Mouse (Mus musculus) stomach, postnatal 0 days (tissue): ENCODE results near the gene Nupr1l. TPM values are rescaled to one million over a fixed set of nuclear protein-coding genes. Genes with fewer than 3 reads are reported as not detected.

Source experiments
- ATAC-seq: fragments of 200-750 bp; cut with Nextera tagmentation; 2 replicates; pipeline ENCODE4 v1.8.0; 2017; ENCODE audit not compliant: low FRiP score, low TSS enrichment
- DNase-seq: peaks from one replicate; pipeline ENCODE4 v3.0.0-alpha.2; 2016; ENCODE audit warnings: low spot score
- H3K27ac ChIP-seq: fragments of 300-500 bp; sonication (generic); replicated peaks from 2 replicates; pipeline ENCODE4 v1.5.1; 2014; ENCODE audit warnings: mild to moderate bottlenecking, control low read depth
- H3K27me3 ChIP-seq: fragments of 300-500 bp; sonication (generic); 2 replicates; pipeline ENCODE4 v1.6.1; 2014; ENCODE audit warnings: low read length; ENCODE audit not compliant: control insufficient read depth, insufficient read depth
- H3K36me3 ChIP-seq: fragments of 300-500 bp; sonication (generic); 2 replicates; pipeline ENCODE4 v1.6.1; 2014; ENCODE audit warnings: low read length, mixed read lengths; ENCODE audit not compliant: control insufficient read depth, insufficient read depth
- H3K4me1 ChIP-seq: fragments of 300-500 bp; sonication (generic); replicated peaks from 2 replicates; pipeline ENCODE4 v1.6.1; 2014; ENCODE audit warnings: antibody characterized with exemption; ENCODE audit not compliant: control insufficient read depth, insufficient read depth
- H3K4me2 ChIP-seq: fragments of 300-500 bp; sonication (generic); replicated peaks from 2 replicates; pipeline ENCODE4 v1.6.1; 2014; ENCODE audit warnings: low read depth, mild to moderate bottlenecking, control low read depth, moderate library complexity
- H3K4me3 ChIP-seq: fragments of 300-500 bp; sonication (generic); 2 replicates; pipeline ENCODE4 v1.5.1; 2014; ENCODE audit warnings: low read depth, low read length, control low read depth
- H3K9ac ChIP-seq: fragments of 300-500 bp; sonication (generic); 2 replicates; pipeline ENCODE4 v1.6.1; 2014; ENCODE audit warnings: mild to moderate bottlenecking, low read length, control low read depth, mixed read lengths
- H3K9me3 ChIP-seq: fragments of 300-500 bp; sonication (generic); 2 replicates; pipeline ENCODE4 v1.6.1; 2016; ENCODE audit warnings: low read length; ENCODE audit not compliant: control insufficient read depth
- CTCF ChIP-seq: IDR thresholded peaks from 2 replicates; pipeline ENCODE4 v1.5.1; 2016; ENCODE audit warnings: antibody characterized with exemption, low read depth, mild to moderate bottlenecking, moderate library complexity
- EP300 ChIP-seq: optimal IDR thresholded peaks from 2 replicates; pipeline ENCODE3; 2016; ENCODE audit warnings: antibody characterized with exemption
- WGBS: fragments of 180-500 bp; shearing (Covaris S2); extraction: QIAGEN DNeasy Blood & Tissue Kit; methylation state at CpG from one replicate; pipeline ENCODE4 v1.1.7; 2014; 5-methylcytosine and 5-hydroxymethylcytosine counted together
- polyA plus RNA-seq: library from polyadenylated mRNA; unstranded; fragments of >200 nt; fragmentation: Nextera tagmentation; extraction: Ambion mirVana; gene quantifications from 2 replicates; pipeline ENCODE4 v1.2.1, GENCODE M21; 2015

Nupr1l gene
- polyA plus RNA-seq = 2.2 and 3.0 TPM in 2 replicates

GRCm38 (mm10) chr5:129908242-129908965 lies at the start of gene Nupr1l:
Gene Nupr1l, plus strand, starts transcription at chr5:129908540.
- ATAC-seq (peak; percentile 97), DNase-seq (peak; percentile 93)
- TF ChIP-seq CTCF (peak; percentile 61), EP300 (no peak)
- Histone ChIP-seq H3K9me3 (no peaks in the 10 kb centered on the region), H3K9ac (peak within 1 kb of the TSS; percentile 74), H3K27me3 (no peaks in the 10 kb centered on the region), H3K36me3 (no peaks in the 10 kb centered on the region), H3K4me1 (0 out of 2 replicates have a peak, but pooled peaks cover 2% of the 10 kb centered on the region), H3K4me2 (peak within 1 kb of the TSS; percentile 95), H3K4me3 (peak within 1 kb of the TSS; percentile 58), H3K27ac (peak within 1 kb of the TSS; percentile 85)
- under 1% methylated on average over 62 of the region's 63 CpGs for WGBS

- TF ChIP-seq EP300 (no peak), CTCF (no peak)
- 0 out of 2 replicates have a peak, but pooled peaks cover 4% of the 10 kb centered on the region for H3K36me3 ChIP-seq
- ATAC-seq = no peak
Measured at GRCm38 (mm10) chr5:129862325-129862724, 46.0 kb upstream of the Nupr1l start.

DNA sequence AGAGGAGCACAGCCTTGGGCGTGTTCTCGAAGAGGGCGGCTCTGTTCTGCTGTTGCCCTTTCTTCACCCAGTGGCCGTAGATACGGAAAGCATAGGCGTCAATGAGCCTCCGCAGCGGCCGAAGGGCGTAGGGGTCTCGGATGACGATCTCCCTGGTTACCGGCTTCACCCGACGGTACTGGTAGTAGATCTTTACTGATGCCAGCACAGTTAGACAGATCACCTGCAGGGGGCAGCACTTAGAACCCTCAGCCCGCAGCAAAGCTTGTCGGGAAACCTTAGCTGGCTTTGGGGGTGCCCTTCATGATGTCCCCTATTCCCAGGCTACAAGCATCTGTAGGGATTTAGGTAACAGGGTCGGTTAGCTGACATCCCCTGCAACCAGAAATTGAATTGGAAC lies 43.9 kb upstream of the Nupr1l start:
- TF ChIP-seq EP300 (no peak), CTCF (peak; percentile 65)
- 15% methylated on average over 18 of the region's 18 CpGs for WGBS

More at GRCm38 (mm10) chr5:129862325-129862724, 46.0 kb upstream of the Nupr1l start:
- Histone ChIP-seq H3K4me2 (no peak overlapping the region), H3K27me3 (no peaks in the 10 kb centered on the region), H3K9ac (no peak overlapping the region), H3K4me3 (no peak overlapping the region), H3K9me3 (no peaks in the 10 kb centered on the region), H3K4me1 (no peaks in the 10 kb centered on the region), H3K27ac (no peak overlapping the region)
- WGBS = 96% methylated on average over 6 of the region's 6 CpGs
- no peak for DNase-seq

DNA sequence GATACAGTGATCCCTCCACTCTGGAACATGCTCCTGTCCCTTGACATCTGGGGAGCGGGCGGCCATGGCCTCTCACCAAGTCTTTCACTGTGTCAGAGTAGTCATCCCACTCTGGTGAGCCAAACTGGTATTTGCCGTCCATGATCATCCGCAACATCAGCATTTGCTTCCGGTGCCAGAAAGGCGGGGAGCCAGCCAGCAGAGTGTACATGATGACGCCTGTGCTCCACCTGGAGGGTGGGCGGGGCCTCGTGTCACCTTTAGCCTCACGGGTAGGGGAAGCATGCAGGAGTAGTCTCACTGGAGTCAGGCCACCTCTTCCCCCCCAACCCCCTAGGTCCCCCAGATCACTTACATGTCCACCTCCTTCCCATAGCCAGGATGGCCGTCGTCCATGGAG lies 42.5 kb upstream of the Nupr1l start:
- 0 out of 2 replicates have a peak, but pooled peaks cover 2% of the 10 kb centered on the region for H3K36me3 ChIP-seq
- 78% methylated on average over 12 of the region's 12 CpGs for WGBS
- no peak overlapping the region for H3K4me2 ChIP-seq
- H3K27me3 ChIP-seq = no peaks in the 10 kb centered on the region
- H3K4me1 ChIP-seq = no peaks in the 10 kb centered on the region
- H3K4me3 ChIP-seq = no peak overlapping the region
- no peak overlapping the region for H3K27ac ChIP-seq
- DNase-seq = peak; percentile 25
- ATAC-seq = peak; percentile 47; the same call in 1 of the 2 replicates
- H3K9me3 ChIP-seq = no peaks in the 10 kb centered on the region
- H3K9ac ChIP-seq = no peak overlapping the region
- TF ChIP-seq CTCF (no peak), EP300 (no peak)

More for the DNA sequence above, 43.9 kb upstream of the Nupr1l start:
- no peak overlapping the region for H3K9ac ChIP-seq
- 0 out of 2 replicates have a peak, but pooled peaks cover 2% of the 10 kb centered on the region for H3K36me3 ChIP-seq
- H3K4me1 ChIP-seq = no peaks in the 10 kb centered on the region
- H3K4me3 ChIP-seq = no peak overlapping the region
- no peaks in the 10 kb centered on the region for H3K27me3 ChIP-seq
- H3K4me2 ChIP-seq = no peak overlapping the region; the same call in 1 of the 2 replicates
- DNase-seq (peak; percentile 35), ATAC-seq (no peak)
- no peaks in the 10 kb centered on the region for H3K9me3 ChIP-seq
- H3K27ac ChIP-seq = no peak overlapping the region

- H3K4me1 ChIP-seq = no peaks in the 10 kb centered on the region
- WGBS = 83% methylated on average over 19 of the region's 19 CpGs
- DNase-seq (no peak), ATAC-seq (no peak)
- TF ChIP-seq EP300 (no peak), CTCF (no peak)
- no peak overlapping the region for H3K27ac ChIP-seq
- no peak overlapping the region for H3K9ac ChIP-seq
- no peak overlapping the region for H3K4me3 ChIP-seq
- H3K4me2 ChIP-seq = no peak overlapping the region
- H3K27me3 ChIP-seq = no peaks in the 10 kb centered on the region
- no peaks in the 10 kb centered on the region for H3K36me3 ChIP-seq
- H3K9me3 ChIP-seq = no peaks in the 10 kb centered on the region
Measured at GRCm38 (mm10) chr5:129869238-129869995, 38.9 kb upstream of the Nupr1l start.
